Mouse (Mus musculus) MEL (cell line): ENCODE measurements at regions not wholly inside any gene's neighbourhood (a gene's known extent, or its start where the extent isn't known, plus 50 kb on each side); places are given as distances from the start of the nearest gene placed in this dataset.

Source experiments
- DNase-seq: peaks from one replicate; pipeline ENCODE4 v3.0.0; 2011; ENCODE audit warnings: low read depth, low spot score
- H3K27ac ChIP-seq: 2 replicates; pipeline ENCODE4 v1.5.1; 2012; ENCODE audit warnings: low read depth, mild to moderate bottlenecking, control low read depth, low read length, moderate library complexity; ENCODE audit not compliant: control insufficient read depth
- H3K27me3 ChIP-seq, 2 experiments: fragments of 150-350 bp in 1 of 2; sonication (generic) in 1 of 2; 2 replicates each; pipeline ENCODE4 v1.6.1; 2012; ENCODE audit warnings: low read length in 2 of 2, mild to moderate bottlenecking in 2 of 2, improper control_type of control experiment in 1 of 2, moderate library complexity in 1 of 2; ENCODE audit not compliant: insufficient read depth in 2 of 2, control insufficient read depth in 1 of 2
- H3K36me3 ChIP-seq, 2 experiments: 2 replicates each; pipeline ENCODE4 v1.6.1; 2012 to 2014; ENCODE audit warnings: low read length in 2 of 2, improper control_type of control experiment in 1 of 2, inconsistent platforms in 1 of 2, mild to moderate bottlenecking in 1 of 2; ENCODE audit not compliant: insufficient read depth in 2 of 2, control insufficient read depth in 1 of 2
- H3K4me1 ChIP-seq, 2 experiments: fragments of 150-350 bp in 1 of 2; sonication (generic) in 1 of 2; 2 replicates each; pipeline ENCODE4 v1.6.1; 2012; ENCODE audit warnings: low read length in 2 of 2, improper control_type of control experiment in 1 of 2, mild to moderate bottlenecking in 1 of 2; ENCODE audit not compliant: insufficient read depth in 2 of 2, control insufficient read depth in 1 of 2
- H3K4me3 ChIP-seq, 2 experiments: fragments of 150-350 bp in 1 of 2; sonication (generic) in 1 of 2; 2 replicates each; pipeline ENCODE4 v1.5.1; 2012; ENCODE audit warnings: low read depth in 2 of 2, low read length in 2 of 2, mild to moderate bottlenecking in 2 of 2, moderate library complexity in 2 of 2, control low read depth in 1 of 2, improper control_type of control experiment in 1 of 2; ENCODE audit not compliant: control insufficient read depth in 1 of 2, insufficient read depth in 1 of 2
- H3K79me2 ChIP-seq: 2 replicates; pipeline ENCODE4 v1.6.1; 2012; ENCODE audit warnings: mild to moderate bottlenecking, low read length, moderate library complexity; ENCODE audit not compliant: control insufficient read depth, poor library complexity, insufficient read depth
- H3K9ac ChIP-seq: 2 replicates; pipeline ENCODE4 v1.6.1; 2012; ENCODE audit warnings: low read depth, mild to moderate bottlenecking, control low read depth, low read length, moderate library complexity; ENCODE audit not compliant: control insufficient read depth, poor library complexity, severe bottlenecking
- H3K9me3 ChIP-seq: fragments of 150-350 bp; sonication (generic); replicated peaks from 2 replicates; pipeline ENCODE4 v1.6.1; 2012; ENCODE audit warnings: mild to moderate bottlenecking, low read length, improper control_type of control experiment, moderate library complexity; ENCODE audit not compliant: insufficient read depth
- CHD2 ChIP-seq: IDR thresholded peaks from 2 replicates; pipeline ENCODE4 v1.6.1; 2011; ENCODE audit warnings: low read length, improper control_type of control experiment
- MAFK ChIP-seq: IDR thresholded peaks from 2 replicates; pipeline ENCODE4 v1.6.1; 2011; ENCODE audit warnings: low read depth, mild to moderate bottlenecking, low read length, improper control_type of control experiment, borderline replicate concordance
- MXI1 ChIP-seq: IDR thresholded peaks from 2 replicates; pipeline ENCODE4 v1.6.1; 2011; ENCODE audit warnings: mild to moderate bottlenecking, low read depth, low read length, improper control_type of control experiment
- MYC ChIP-seq: IDR thresholded peaks from 2 replicates; pipeline ENCODE4 v1.6.1; 2011; ENCODE audit warnings: low read depth, mild to moderate bottlenecking, low read length, improper control_type of control experiment, moderate library complexity
- TAL1 ChIP-seq: IDR thresholded peaks from 2 replicates; pipeline ENCODE4 v1.6.1; 2012; ENCODE audit warnings: mild to moderate bottlenecking, inconsistent platforms, low read length, moderate library complexity, mixed read lengths

DNA sequence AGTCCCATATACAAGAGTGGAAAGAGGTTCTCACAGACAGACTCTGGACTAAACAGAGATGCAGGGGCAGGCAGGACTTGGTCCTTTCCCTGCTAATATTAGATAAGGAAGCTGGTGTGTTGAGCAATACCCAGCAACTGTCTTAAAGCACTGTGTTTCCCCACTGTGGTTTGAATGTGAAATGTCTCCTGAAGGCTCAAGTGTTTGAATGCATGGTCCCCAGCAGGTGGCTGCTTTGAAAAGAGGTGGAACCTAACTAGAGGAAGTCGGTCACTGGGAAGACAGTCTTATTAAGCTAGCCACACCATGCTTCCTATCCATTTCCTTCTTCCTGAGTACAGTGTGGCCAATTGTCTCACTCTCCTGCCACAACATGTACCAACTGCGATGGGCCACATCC is 50.0 kb upstream of the Tfap2a start:
- H3K79me2 ChIP-seq: no peaks in the 10 kb centered on the region
- H3K9ac ChIP-seq: no peak overlapping the region
- no peak overlapping the region for H3K27ac ChIP-seq
- peaks cover 0 to 3% of the 10 kb centered on the region in 2 experiments; a peak in 3 of 4 replicates for H3K27me3 ChIP-seq
- no peak overlapping the region for H3K4me3 ChIP-seq
- no peaks in the 10 kb centered on the region for H3K36me3 ChIP-seq
- H3K4me1 ChIP-seq: no peaks in the 10 kb centered on the region
- DNase-seq: peak; percentile 5
- TF ChIP-seq MYC: no peak
- TF ChIP-seq MXI1: no peak
- no peak for TF ChIP-seq CHD2
- TF ChIP-seq MAFK: no peak
- no peak for TF ChIP-seq TAL1
- TF ChIP-seq, all 39 proteins: peak for 0
- H3K9me3 ChIP-seq: no peaks in the 10 kb centered on the region
